Mouse (Mus musculus) B cell, adult 2 months (primary cell): ENCODE results near the gene Klhl6.
"Not testable (repeated sequence)": the region's sequence is repeated elsewhere in the genome, so short reads cannot be mapped to it uniquely, and the experiment has no call there.

Experiments
- DNase-seq, 2 experiments: peaks; one replicate each; pipeline ENCODE4 v3.0.0; 2022

The Klhl6 gene

GRCm38 (mm10) chr16:19982537-19983257 is at the start of gene Klhl6:
Gene Klhl6, minus strand, starts transcription at chr16:19983037.
- peak; percentile 70 to 73 for DNase-seq

- peak; percentile 51 to 59 for DNase-seq
Measured at GRCm38 (mm10) chr16:20027241-20027640, 44.4 kb upstream of the Klhl6 start.

GRCm38 (mm10) chr16:20022821-20023220 is 40.0 kb upstream of the Klhl6 start:
- DNase-seq = no peak

GRCm38 (mm10) chr16:20021848-20022247 is 39.0 kb upstream of the Klhl6 start:
- DNase-seq = no peak

GRCm38 (mm10) chr16:20012647-20013046 is 29.8 kb upstream of the Klhl6 start:
- no peak for DNase-seq

- DNase-seq = no peak
Measured at GRCm38 (mm10) chr16:20006066-20006465, 23.2 kb upstream of the Klhl6 start.

GRCm38 (mm10) chr16:20000286-20000685 is 17.4 kb upstream of the Klhl6 start:
- DNase-seq = peak; percentile 55 to 61

- no peak for DNase-seq
Measured at GRCm38 (mm10) chr16:19997616-19998015, 14.8 kb upstream of the Klhl6 start.

- DNase-seq = not testable (repeated sequence)
Measured at GRCm38 (mm10) chr16:19996913-19997312, 14.1 kb upstream of the Klhl6 start.

- no peak for DNase-seq
Measured at GRCm38 (mm10) chr16:19995818-19996217, 13.0 kb upstream of the Klhl6 start.

- DNase-seq = no peak
Measured at GRCm38 (mm10) chr16:19993278-19993677, 10.4 kb upstream of the Klhl6 start.

GRCm38 (mm10) chr16:19990536-19990935 is 7.7 kb upstream of the Klhl6 start:
- no peak for DNase-seq

GRCm38 (mm10) chr16:19987589-19987988 is 4.8 kb upstream of the Klhl6 start:
- no peak for DNase-seq

- no peak for DNase-seq
Measured at GRCm38 (mm10) chr16:19984884-19985643, 2.2 kb upstream of the Klhl6 start.

- DNase-seq = no peak
Measured at GRCm38 (mm10) chr16:19983559-19983958, 722 bp upstream of the Klhl6 start.

- DNase-seq = no peak
Measured at GRCm38 (mm10) chr16:19981684-19982083, 1.2 kb downstream of the Klhl6 start.

- peak; percentile 35 to 42 for DNase-seq
Measured at GRCm38 (mm10) chr16:19981006-19981405, 1.8 kb downstream of the Klhl6 start.

GRCm38 (mm10) chr16:19979755-19980154 is 3.1 kb downstream of the Klhl6 start:
- no peak for DNase-seq

GRCm38 (mm10) chr16:19977282-19977681 is 5.6 kb downstream of the Klhl6 start:
- DNase-seq = peak; percentile 54 to 57

GRCm38 (mm10) chr16:19976825-19977224 is 6.0 kb downstream of the Klhl6 start:
- DNase-seq = no peak

GRCm38 (mm10) chr16:19975432-19975831 is 7.4 kb downstream of the Klhl6 start:
- DNase-seq = peak; percentile 30 to 35

GRCm38 (mm10) chr16:19973480-19973879 is 9.4 kb downstream of the Klhl6 start:
- DNase-seq = peak in 1 of 2 experiments; percentile 13

GRCm38 (mm10) chr16:19972736-19973350 is 10.0 kb downstream of the Klhl6 start:
- DNase-seq = peak; percentile 17 to 33

- no peak for DNase-seq
Measured at GRCm38 (mm10) chr16:19969506-19969905, 13.3 kb downstream of the Klhl6 start.
